In genomic region chr17:84877176-84877863, GRCm38 (mm10) we compare ENCODE assay signal across 9 mouse cellular contexts.
A peak's percentile ranks its signal among the peaks of the same experiment; 100 is the strongest.
DNase-seq lines count a peak whose midpoint lies in the region; ATAC-seq and TF ChIP-seq lines count a peak whose summit lies in the region.
"Had no signal": no experiment of that assay in that cellular context is flagged by ENCODE, and none has a peak within 500 bp of the region (broad histone marks: within the 10 kb centered on the region; RNA-seq: fewer than 3 reads in every experiment).

No protein-coding gene starts in this region.

- TF ChIP-seq CTCF in layer of hippocampus, adult 2 months (conservative IDR thresholded peaks at IDR 0.05) = no peak

- 83% methylated on average over 14 of the region's 14 CpGs for WGBS in limb, embryonic 13.5 days

- H3K4me3 ChIP-seq in layer of hippocampus, adult 2 months = peak overlapping the region; percentile 42; the same call in 1 of the 2 replicates
- H3K4me3 ChIP-seq in limb, embryonic 13.5 days = no peak overlapping the region

- H3K9ac ChIP-seq in limb, embryonic 13.5 days = no peak overlapping the region

- H3K36me3 ChIP-seq in limb, embryonic 13.5 days = no peaks in the 10 kb centered on the region

- no peaks in the 10 kb centered on the region for H3K9me3 ChIP-seq in limb, embryonic 13.5 days

- peak; percentile 19 to 22 for DNase-seq in layer of hippocampus, adult 2 months (ENCODE audit: low spot score in 2 of 2)
- DNase-seq in layer of hippocampus, postnatal 25 days (ENCODE audit: extremely low spot score in 1 of 2, low spot score in 1 of 2) = no peak
- DNase-seq in adrenal gland, adult 8-10 months = peak; percentile 62
- DNase-seq in cerebellum, postnatal 36 days = peak; percentile 45 to 63
- DNase-seq in ovary, postnatal 36 days (ENCODE audit: low spot score) = peak; percentile 10
- no peak for DNase-seq in MN1 (ENCODE audit: low spot score)

- no peak overlapping the region for H3K4me2 ChIP-seq in limb, embryonic 13.5 days (replicated peaks)

- ATAC-seq in limb, embryonic 13.5 days (ENCODE audit: low FRiP score, low read depth) = peak; percentile 28; the same call in 1 of the 2 replicates
- ATAC-seq in megakaryocyte, adult 5-6 weeks (ENCODE audit: poor library complexity, severe bottlenecking) = no peak

- H3K27ac ChIP-seq in layer of hippocampus, adult 2 months = peak overlapping the region; percentile 86
- H3K27ac ChIP-seq in limb, embryonic 13.5 days = no peak overlapping the region
- H3K27ac ChIP-seq: macrophage had no signal

- no peaks in the 10 kb centered on the region for H3K27me3 ChIP-seq in limb, embryonic 13.5 days

- H3K4me1 ChIP-seq in limb, embryonic 13.5 days = no peaks in the 10 kb centered on the region

Comparison
In these comparisons a context has a peak if more than half of its experiments do, and no peak if none do; other contexts are left out.
1. DNase-seq: peak in layer of hippocampus, adult 2 months (2 of 2), adrenal gland, adult 8-10 months (single experiment), cerebellum, postnatal 36 days (2 of 2) and ovary, postnatal 36 days (single experiment); none in layer of hippocampus, postnatal 25 days (0 of 2) and MN1 (single experiment).